Mouse (Mus musculus) heart, adult 8-10 months (tissue): Measurements from ENCODE around the gene Map3k5. TPM values are rescaled to one million over a fixed set of nuclear protein-coding genes. Genes with fewer than 3 reads are reported as not detected.

Experiments used
- DNase-seq: peaks from one replicate; pipeline ENCODE4 v3.0.0; 2022; ENCODE audit warnings: low spot score
- total RNA-seq, 4 experiments: library from RNA; stranded (reverse); gene quantifications; 2 replicates each; pipeline ENCODE4 v1.2.4; 2022

Gene Map3k5
- total RNA-seq, 4 experiments from 2014 or later: 39.6 to 45.7 (median 40.9) TPM

GRCm38 (mm10) chr10:20105575-20105974 lies 171.3 kb downstream of the Map3k5 start:
- DNase-seq: no peak

- no peak for DNase-seq
Measured at GRCm38 (mm10) chr10:20107031-20107430, 172.8 kb downstream of the Map3k5 start.

GRCm38 (mm10) chr10:20111508-20111907 lies 177.2 kb downstream of the Map3k5 start:
- DNase-seq: no peak

DNA sequence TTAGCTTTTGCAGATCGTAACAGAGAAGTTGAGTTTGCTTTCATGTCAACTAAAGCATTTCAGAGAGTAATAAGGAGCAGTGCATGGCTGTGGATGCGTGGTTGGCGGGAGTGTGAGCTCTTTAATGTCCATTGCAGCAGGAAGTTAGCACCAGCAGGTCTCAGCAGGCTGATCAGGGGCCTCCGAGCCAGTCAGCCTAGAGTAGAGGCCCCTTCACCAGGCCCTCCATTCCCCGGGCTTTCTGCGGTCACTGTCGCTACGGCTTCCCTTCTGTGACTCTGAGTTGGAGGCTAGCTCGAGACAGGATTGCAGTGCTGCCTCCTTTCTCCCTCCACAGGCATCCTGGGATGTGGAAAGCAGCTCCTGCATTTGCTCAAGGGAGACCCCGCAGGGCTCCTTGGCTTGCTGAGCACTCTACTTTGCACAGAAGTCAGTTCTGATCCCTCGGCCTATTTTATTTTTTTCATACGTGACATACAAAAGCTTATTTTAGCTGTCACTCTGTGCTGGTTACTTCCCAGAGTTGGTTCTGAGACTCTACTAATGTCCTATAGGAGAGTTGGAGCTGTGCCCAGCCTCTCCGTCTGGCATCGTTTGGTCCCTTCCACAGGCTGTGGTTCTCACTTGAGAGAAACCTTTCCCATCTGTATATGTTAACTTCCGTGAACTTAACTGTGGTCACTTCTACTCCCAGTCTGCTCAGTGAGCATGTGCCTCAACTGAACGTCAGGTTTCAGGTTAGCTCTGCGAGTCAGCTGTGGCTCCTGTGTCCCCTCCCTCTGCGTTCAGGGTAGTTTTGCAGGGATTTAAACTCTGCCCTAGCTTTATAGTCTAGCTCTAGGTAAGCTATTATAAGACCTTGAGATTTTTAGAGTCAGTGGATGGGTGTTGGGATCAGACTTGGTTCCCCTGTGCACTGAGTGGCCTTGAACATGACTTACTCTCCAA lies 178.0 kb downstream of the Map3k5 start:
- DNase-seq: no peak

DNA sequence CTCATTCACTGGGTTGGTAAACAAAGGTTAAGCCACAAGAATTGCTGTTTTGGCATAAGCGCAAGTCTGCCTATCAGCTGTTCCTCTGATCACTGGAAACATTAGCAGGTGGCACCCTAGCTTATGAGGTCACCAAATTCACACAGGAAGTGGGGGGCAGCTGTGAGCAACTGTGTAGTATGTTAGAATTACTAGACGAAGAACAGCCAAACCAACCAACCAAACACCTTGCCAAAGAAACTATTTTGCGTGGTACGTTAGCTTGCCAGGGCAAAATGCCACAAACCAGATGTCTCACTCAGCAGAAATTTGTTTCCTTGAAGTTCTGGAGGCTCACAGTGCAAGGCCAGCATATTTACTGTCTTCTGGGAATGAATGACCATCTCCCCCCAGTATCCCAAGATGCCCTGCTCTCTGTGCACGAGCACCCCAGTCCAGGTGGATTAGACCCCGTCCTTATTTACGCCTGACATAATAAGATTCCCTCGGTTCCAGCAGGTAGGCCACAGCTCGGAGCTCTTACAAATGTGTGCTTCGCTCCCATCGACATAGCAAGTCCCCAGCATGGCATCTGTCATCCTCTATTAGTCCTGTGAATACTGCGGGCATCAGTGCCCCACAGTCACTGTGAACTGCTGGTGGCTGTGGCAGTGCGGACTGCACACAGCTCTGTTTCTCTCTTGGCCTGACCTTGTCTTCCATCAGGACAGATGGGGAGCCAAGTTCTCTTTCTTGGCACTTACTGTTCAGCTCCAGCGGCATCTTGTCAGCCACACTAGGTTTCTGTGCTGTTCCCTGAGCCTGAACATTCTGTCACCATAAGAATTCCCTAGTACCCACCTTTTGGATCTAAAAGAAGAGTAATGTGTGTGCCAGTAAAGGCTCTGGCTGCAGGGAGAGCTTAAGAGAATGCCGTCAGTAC lies 185.5 kb downstream of the Map3k5 start:
- no peak for DNase-seq

DNA sequence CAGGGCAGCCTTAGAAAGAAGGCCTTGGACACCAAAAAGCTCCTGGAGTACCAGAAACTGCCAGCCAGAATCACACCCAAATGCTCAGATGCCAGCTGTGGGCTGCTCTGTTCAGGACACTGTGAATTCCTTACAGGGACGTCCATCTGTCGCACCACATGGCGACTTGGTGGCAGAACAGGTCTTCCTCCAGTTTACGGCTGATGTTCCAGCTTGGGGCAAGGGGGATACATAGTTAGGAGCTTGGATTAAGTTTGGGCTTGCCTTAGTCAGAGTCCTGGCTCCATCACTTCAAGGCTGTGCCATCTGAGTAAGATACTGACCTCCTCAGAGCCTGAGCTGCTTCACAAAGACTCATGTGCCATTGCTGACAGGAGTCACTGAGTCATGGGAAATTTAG lies 187.7 kb downstream of the Map3k5 start:
- no peak for DNase-seq

- peak; percentile 62 for DNase-seq
Measured at GRCm38 (mm10) chr10:20123401-20123800, 189.1 kb downstream of the Map3k5 start.

GRCm38 (mm10) chr10:20124576-20124975 lies 190.3 kb downstream of the Map3k5 start:
- no peak for DNase-seq

- DNase-seq: peak; percentile 64
Measured at GRCm38 (mm10) chr10:20125226-20125625, 191.0 kb downstream of the Map3k5 start.

GRCm38 (mm10) chr10:20132933-20133652 lies 198.8 kb downstream of the Map3k5 start:
- DNase-seq: no peak

- DNase-seq: no peak
Measured at GRCm38 (mm10) chr10:20135350-20136058, 201.2 kb downstream of the Map3k5 start.

DNA sequence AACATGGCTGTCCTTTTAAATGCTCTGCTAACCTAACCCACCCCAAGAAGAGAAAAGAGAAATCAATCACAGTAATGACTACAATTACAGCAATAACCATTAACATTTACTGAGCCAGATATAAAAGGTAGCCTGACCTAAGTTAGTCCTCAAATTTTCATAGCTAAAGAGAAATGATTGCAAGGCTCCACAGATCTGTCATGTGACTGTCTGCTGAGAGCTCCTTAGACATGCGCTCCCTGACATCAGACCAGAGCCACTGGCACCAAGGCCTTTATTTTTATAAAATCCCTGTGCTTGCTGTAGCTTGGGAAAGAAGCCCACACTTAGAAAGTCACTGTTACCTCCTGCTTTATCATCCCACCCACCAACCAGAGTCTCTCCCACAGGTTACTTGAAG lies 202.2 kb downstream of the Map3k5 start:
- DNase-seq: no peak

- DNase-seq: no peak
Measured at GRCm38 (mm10) chr10:20141376-20141775, 207.1 kb downstream of the Map3k5 start.

- no peak for DNase-seq
Measured at GRCm38 (mm10) chr10:20148130-20148772, 214.0 kb downstream of the Map3k5 start, which contains the start of gene Map7. Map7 (plus strand) TSS chr10:20148471.

DNA sequence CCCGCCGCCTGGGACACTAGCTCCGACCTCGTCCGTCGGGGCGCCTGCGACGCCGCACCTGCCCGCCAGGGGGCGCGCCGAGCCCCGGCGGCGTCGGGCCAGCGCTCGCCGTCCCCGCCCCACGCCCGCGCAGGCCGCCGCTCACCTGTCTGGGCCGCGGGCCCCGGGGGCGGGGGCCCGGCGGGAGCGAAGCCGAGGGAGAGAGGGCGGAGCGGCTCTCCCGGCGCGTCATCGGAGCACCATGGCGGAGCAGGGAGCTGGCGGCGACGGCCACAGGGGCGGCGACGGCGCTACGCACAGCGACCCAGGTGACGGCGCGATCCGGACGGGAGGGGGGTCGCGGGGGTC lies 214.5 kb downstream of the Map3k5 start:
- no peak for DNase-seq

GRCm38 (mm10) chr10:20149121-20149834 lies 215.0 kb downstream of the Map3k5 start:
- DNase-seq: no peak

GRCm38 (mm10) chr10:20149835-20150355 lies 215.6 kb downstream of the Map3k5 start:
- DNase-seq: no peak

GRCm38 (mm10) chr10:20152131-20152530 lies 217.9 kb downstream of the Map3k5 start:
- no peak for DNase-seq

- DNase-seq: no peak
Measured at GRCm38 (mm10) chr10:20153507-20153906, 219.2 kb downstream of the Map3k5 start.

DNA sequence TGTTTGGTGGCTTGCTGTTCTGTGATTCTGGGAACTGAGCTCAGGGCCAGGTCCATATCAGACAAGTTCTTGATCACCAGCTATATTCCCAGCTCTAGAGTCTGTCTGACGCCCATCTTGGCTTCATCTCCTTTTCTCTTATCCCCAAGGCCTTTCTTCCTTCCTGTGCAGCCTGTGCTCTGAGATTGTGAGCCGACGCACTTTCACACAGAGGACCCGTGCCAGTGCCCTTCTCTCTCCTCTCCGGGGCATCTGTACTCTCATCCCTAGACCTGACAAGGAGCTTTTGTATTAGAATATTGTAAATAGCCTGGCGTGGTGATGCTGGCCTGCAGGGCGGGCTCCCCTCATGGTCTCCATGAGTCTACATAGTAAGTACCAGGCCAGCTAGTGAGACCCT lies 221.1 kb downstream of the Map3k5 start:
- DNase-seq: no peak
